Mouse (Mus musculus) lung, embryonic 14.5 days (tissue): Measurements from ENCODE around the gene Clic1. TPM values are rescaled to one million over a fixed set of nuclear protein-coding genes. Genes with fewer than 3 reads are reported as not detected.
"Not testable (repeated sequence)": the region's sequence is repeated elsewhere in the genome, so short reads cannot be mapped to it uniquely, and the experiment has no call there.

Experiments
- ATAC-seq: fragments of 200-750 bp; cut with Nextera tagmentation; 2 replicates; pipeline ENCODE4 v1.8.0; 2017; ENCODE audit warnings: mild to moderate bottlenecking, moderate TSS enrichment, moderate library complexity; ENCODE audit not compliant: insufficient read depth
- DNase-seq: peaks from one replicate; pipeline ENCODE4 v3.0.0-alpha.2; 2015
- H3K27ac ChIP-seq: fragments of 300-500 bp; sonication (generic); 2 replicates; pipeline ENCODE4 v1.5.1; 2014; ENCODE audit warnings: low read depth, mild to moderate bottlenecking, moderate library complexity
- H3K27me3 ChIP-seq: fragments of 300-500 bp; sonication (generic); 2 replicates; pipeline ENCODE4 v1.6.1; 2014; ENCODE audit warnings: low read length, control low read depth; ENCODE audit not compliant: insufficient read depth
- H3K36me3 ChIP-seq: fragments of 300-500 bp; sonication (generic); 2 replicates; pipeline ENCODE4 v1.6.1; 2014; ENCODE audit warnings: control low read depth; ENCODE audit not compliant: insufficient read depth
- H3K4me1 ChIP-seq: fragments of 300-500 bp; sonication (generic); 2 replicates; pipeline ENCODE4 v1.6.1; 2014; ENCODE audit warnings: antibody characterized with exemption, control low read depth; ENCODE audit not compliant: insufficient read depth
- H3K4me2 ChIP-seq: fragments of 300-500 bp; sonication (generic); 2 replicates; pipeline ENCODE4 v1.6.1; 2014; ENCODE audit warnings: mild to moderate bottlenecking
- H3K4me3 ChIP-seq: fragments of 300-500 bp; sonication (generic); 2 replicates; pipeline ENCODE4 v1.5.1; 2014; ENCODE audit warnings: low read depth, low read length
- H3K9ac ChIP-seq: fragments of 300-500 bp; sonication (generic); 2 replicates; pipeline ENCODE4 v1.6.1; 2014
- H3K9me3 ChIP-seq: fragments of 300-500 bp; sonication (generic); 2 replicates; pipeline ENCODE4 v1.6.1; 2016; ENCODE audit warnings: low read depth, low read length, control low read depth
- CTCF ChIP-seq: IDR thresholded peaks from 2 replicates; pipeline ENCODE4 v1.5.1; 2016; ENCODE audit warnings: antibody characterized with exemption, low read depth
- WGBS: fragments of 180-500 bp; shearing (Covaris S2); extraction: QIAGEN DNeasy Blood & Tissue Kit; methylation state at CpG from one replicate; pipeline ENCODE4 v1.1.7; 2014; 5-methylcytosine and 5-hydroxymethylcytosine counted together
- polyA plus RNA-seq: library from polyadenylated mRNA; unstranded; fragments of >200 nt; fragmentation: Nextera tagmentation; extraction: Ambion mirVana; gene quantifications from 2 replicates; pipeline ENCODE4 v1.2.1, GENCODE M21; 2014

Gene Clic1
- polyA plus RNA-seq, 1 experiment from 2014 or later = 73.6 TPM

GRCm38 (mm10) chr17:35031880-35032279 is 17.9 kb upstream of the Clic1 start:
- Histone ChIP-seq H3K4me1 (no peaks in the 10 kb centered on the region), H3K27me3 (no peaks in the 10 kb centered on the region), H3K9me3 (no peaks in the 10 kb centered on the region), H3K4me2 (no peak overlapping the region), H3K27ac (no peak overlapping the region), H3K36me3 (no peaks in the 10 kb centered on the region), H3K4me3 (no peak overlapping the region), H3K9ac (no peak overlapping the region)
- no peak for DNase-seq
- WGBS = 65% methylated on average over 7 of the region's 7 CpGs
- ATAC-seq = no peak
- TF ChIP-seq CTCF = no peak

GRCm38 (mm10) chr17:35032323-35032870 is 17.4 kb upstream of the Clic1 start:
- DNase-seq (no peak), ATAC-seq (no peak)
- H3K27me3 ChIP-seq = no peaks in the 10 kb centered on the region
- H3K9me3 ChIP-seq = no peaks in the 10 kb centered on the region
- H3K9ac ChIP-seq = no peak overlapping the region
- H3K4me2 ChIP-seq = no peak overlapping the region
- TF ChIP-seq CTCF = peak; percentile 8; the same call in 1 of the 2 replicates
- no peaks in the 10 kb centered on the region for H3K4me1 ChIP-seq
- no peak overlapping the region for H3K27ac ChIP-seq
- no peak overlapping the region for H3K4me3 ChIP-seq
- WGBS = 68% methylated on average over 8 of the region's 8 CpGs
- H3K36me3 ChIP-seq = no peaks in the 10 kb centered on the region

GRCm38 (mm10) chr17:35033703-35034102 is 16.1 kb upstream of the Clic1 start:
- 30% methylated on average over 1 of the region's 1 CpGs for WGBS
- H3K4me3 ChIP-seq, H3K4me1 ChIP-seq, H3K27ac ChIP-seq, ATAC-seq, H3K4me2 ChIP-seq, H3K27me3 ChIP-seq, H3K9ac ChIP-seq, H3K36me3 ChIP-seq, H3K9me3 ChIP-seq, DNase-seq: not testable (repeated sequence)

DNA sequence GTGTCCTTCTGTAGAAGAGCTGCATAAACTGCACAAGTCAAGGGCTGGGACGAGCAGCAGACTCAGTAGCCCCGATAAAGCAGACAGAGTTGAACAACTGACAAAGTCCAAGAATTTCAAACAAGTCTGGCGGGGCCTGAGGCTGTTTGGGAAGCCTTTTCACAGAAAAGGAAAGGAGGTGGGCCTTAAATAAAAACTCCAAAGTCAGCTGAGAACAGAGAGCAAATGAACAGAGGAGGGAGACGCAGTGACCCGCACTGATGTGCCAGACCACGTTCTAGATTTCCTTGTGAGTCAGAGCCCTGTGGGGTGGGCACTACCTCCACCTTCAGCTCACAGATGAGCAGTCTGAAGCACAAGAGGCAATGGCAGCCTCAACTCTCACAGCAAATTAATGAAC is 14.9 kb upstream of the Clic1 start:
- no peaks in the 10 kb centered on the region for H3K36me3 ChIP-seq
- no peak overlapping the region for H3K9ac ChIP-seq
- 67% methylated on average over 6 of the region's 6 CpGs for WGBS
- no peak overlapping the region for H3K4me2 ChIP-seq
- no peak overlapping the region for H3K4me3 ChIP-seq
- DNase-seq (no peak), ATAC-seq (no peak)
- no peaks in the 10 kb centered on the region for H3K27me3 ChIP-seq
- no peak for TF ChIP-seq CTCF
- no peaks in the 10 kb centered on the region for H3K9me3 ChIP-seq
- H3K27ac ChIP-seq = no peak overlapping the region
- H3K4me1 ChIP-seq = no peaks in the 10 kb centered on the region

GRCm38 (mm10) chr17:35039121-35039873 is 10.5 kb upstream of the Clic1 start:
- H3K9ac ChIP-seq = no peak overlapping the region
- no peaks in the 10 kb centered on the region for H3K27me3 ChIP-seq
- no peaks in the 10 kb centered on the region for H3K9me3 ChIP-seq
- H3K4me3 ChIP-seq = no peak overlapping the region
- H3K4me2 ChIP-seq = no peak overlapping the region
- H3K4me1 ChIP-seq = no peaks in the 10 kb centered on the region
- ATAC-seq (no peak), DNase-seq (no peak)
- TF ChIP-seq CTCF = no peak
- WGBS = 83% methylated on average over 11 of the region's 11 CpGs
- H3K27ac ChIP-seq = no peak overlapping the region
- no peaks in the 10 kb centered on the region for H3K36me3 ChIP-seq

- H3K4me2 ChIP-seq = no peak overlapping the region
- DNase-seq = no peak
- peaks cover 17% of the 10 kb centered on the region for H3K4me1 ChIP-seq
- TF ChIP-seq CTCF = no peak
- H3K27ac ChIP-seq = no peak overlapping the region; the same call in 1 of the 2 replicates
- no peaks in the 10 kb centered on the region for H3K9me3 ChIP-seq
- 72% methylated on average over 4 of the region's 4 CpGs for WGBS
- H3K36me3 ChIP-seq = no peaks in the 10 kb centered on the region
- H3K4me3 ChIP-seq = no peak overlapping the region
- no peak for ATAC-seq
- no peak overlapping the region for H3K9ac ChIP-seq
- H3K27me3 ChIP-seq = no peaks in the 10 kb centered on the region
These were observed 6.0 kb upstream of the Clic1 start for GRCm38 (mm10) chr17:35043794-35044193.

- Histone ChIP-seq H3K4me3 (peak overlapping the region; percentile 63), H3K9me3 (no peaks in the 10 kb centered on the region), H3K4me2 (peak overlapping the region; percentile 99), H3K9ac (peak overlapping the region; percentile 94), H3K27ac (peak overlapping the region; percentile 99), H3K27me3 (no peaks in the 10 kb centered on the region), H3K36me3 (no peaks in the 10 kb centered on the region), H3K4me1 (peaks cover 23% of the 10 kb centered on the region)
- DNase-seq = no peak
- no peak for TF ChIP-seq CTCF
- ATAC-seq = no peak
- 74% methylated on average over 7 of the region's 7 CpGs for WGBS
These were observed 4.6 kb upstream of the Clic1 start for GRCm38 (mm10) chr17:35044904-35045806.
